Mouse (Mus musculus) forebrain, embryonic 13.5 days (tissue): Measurements from ENCODE around the gene Yipf3. TPM values are rescaled to one million over a fixed set of nuclear protein-coding genes. Genes with fewer than 3 reads are reported as not detected.

Experiments
- ATAC-seq: fragments of 200-750 bp; cut with Nextera tagmentation; 2 replicates; pipeline ENCODE4 v1.8.0; 2017
- H3K27ac ChIP-seq: fragments of 300-500 bp; sonication (generic); 2 replicates; pipeline ENCODE4 v1.5.1; 2015; ENCODE audit warnings: inconsistent platforms, mild to moderate bottlenecking, moderate library complexity
- H3K27me3 ChIP-seq: fragments of 300-500 bp; sonication (generic); 2 replicates; pipeline ENCODE4 v1.6.1; 2015; ENCODE audit warnings: mild to moderate bottlenecking, inconsistent platforms
- H3K36me3 ChIP-seq: fragments of 300-500 bp; sonication (generic); 2 replicates; pipeline ENCODE4 v1.6.1; 2015; ENCODE audit warnings: mild to moderate bottlenecking, inconsistent platforms; ENCODE audit not compliant: poor library complexity, severe bottlenecking
- H3K4me1 ChIP-seq: fragments of 300-500 bp; sonication (generic); 2 replicates; pipeline ENCODE4 v1.6.1; 2015; ENCODE audit warnings: inconsistent platforms
- H3K4me2 ChIP-seq: fragments of 300-500 bp; sonication (generic); 2 replicates; pipeline ENCODE4 v1.6.1; 2015; ENCODE audit warnings: inconsistent platforms, mild to moderate bottlenecking, moderate library complexity
- H3K4me3 ChIP-seq: fragments of 300-500 bp; sonication (generic); 2 replicates; pipeline ENCODE4 v1.5.1; 2015; ENCODE audit warnings: mild to moderate bottlenecking, inconsistent platforms
- H3K9ac ChIP-seq: fragments of 300-500 bp; sonication (generic); 2 replicates; pipeline ENCODE4 v1.6.1; 2015; ENCODE audit warnings: mild to moderate bottlenecking, inconsistent platforms
- H3K9me3 ChIP-seq: fragments of 300-500 bp; sonication (generic); replicated peaks from 2 replicates; pipeline ENCODE4 v1.6.1; 2016; ENCODE audit warnings: inconsistent platforms
- WGBS: fragments of 180-500 bp; shearing (Covaris S2); methylation state at CpG from one replicate; pipeline ENCODE4 v1.1.7; 2015; 5-methylcytosine and 5-hydroxymethylcytosine counted together
- polyA plus RNA-seq: library from polyadenylated mRNA; unstranded; fragments of >200 nt; fragmentation: Nextera tagmentation; extraction: Ambion mirVana; gene quantifications from 2 replicates; pipeline ENCODE4 v1.2.1, GENCODE M21; 2015

The Yipf3 gene
- polyA plus RNA-seq, 1 experiment from 2014 or later, result 80.3 TPM

DNA sequence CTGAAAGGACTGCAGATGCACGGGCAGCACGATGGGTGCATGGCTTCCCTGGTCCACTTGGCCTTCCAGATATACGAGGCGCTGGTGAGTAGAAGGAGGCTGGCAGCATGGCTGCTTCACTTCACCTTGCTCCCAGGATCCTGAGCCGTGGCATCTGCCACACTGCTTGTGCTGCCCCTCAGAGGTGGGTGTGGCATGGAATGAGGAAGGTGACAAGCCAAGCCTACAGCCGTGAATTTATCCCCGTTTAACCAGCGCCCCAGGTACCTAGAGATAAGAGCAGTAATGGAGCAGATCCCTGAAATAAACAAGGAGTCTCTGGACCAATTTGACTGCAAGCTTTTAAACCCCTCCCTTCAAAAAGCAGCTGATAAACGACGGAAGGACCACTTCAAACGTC is 6.4 kb upstream of the Yipf3 start:
- H3K36me3 ChIP-seq, result peaks cover 97% of the 10 kb centered on the region
- no peaks in the 10 kb centered on the region for H3K9me3 ChIP-seq
- H3K9ac ChIP-seq, result no peak overlapping the region
- H3K4me2 ChIP-seq, result no peak overlapping the region
- no peaks in the 10 kb centered on the region for H3K27me3 ChIP-seq
- no peak overlapping the region for H3K27ac ChIP-seq
- H3K4me3 ChIP-seq, result no peak overlapping the region
- 86% methylated on average over 11 of the region's 11 CpGs for WGBS
- ATAC-seq, result no peak
- peaks cover 3% of the 10 kb centered on the region for H3K4me1 ChIP-seq

DNA sequence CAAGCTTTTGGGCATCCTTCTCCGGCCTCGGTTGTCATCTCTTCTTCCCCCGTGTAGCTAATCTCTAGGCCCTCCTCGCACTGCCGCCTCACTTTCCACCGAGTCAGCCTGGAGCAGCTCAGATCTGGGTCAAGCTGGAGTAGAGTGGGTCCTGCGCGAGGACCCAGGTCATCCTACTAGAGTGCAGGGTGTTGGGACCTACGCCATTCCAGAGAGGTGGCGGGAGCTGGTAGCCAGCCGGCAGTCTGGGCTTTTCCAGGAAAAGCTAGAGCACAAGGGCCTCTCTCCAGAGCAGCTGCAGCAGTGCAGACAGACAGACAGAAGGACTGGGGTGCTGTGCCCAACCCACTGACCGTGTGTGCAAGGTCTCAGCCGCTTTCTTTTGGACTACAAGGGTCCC is 5.6 kb upstream of the Yipf3 start:
- H3K36me3 ChIP-seq, result peaks cover 89% of the 10 kb centered on the region
- H3K4me1 ChIP-seq, result peaks cover 11% of the 10 kb centered on the region
- no peaks in the 10 kb centered on the region for H3K27me3 ChIP-seq
- no peak overlapping the region for H3K27ac ChIP-seq
- ATAC-seq, result no peak
- H3K9ac ChIP-seq, result no peak overlapping the region
- H3K4me3 ChIP-seq, result no peak overlapping the region
- no peaks in the 10 kb centered on the region for H3K9me3 ChIP-seq
- H3K4me2 ChIP-seq, result no peak overlapping the region
- 87% methylated on average over 13 of the region's 13 CpGs for WGBS

DNA sequence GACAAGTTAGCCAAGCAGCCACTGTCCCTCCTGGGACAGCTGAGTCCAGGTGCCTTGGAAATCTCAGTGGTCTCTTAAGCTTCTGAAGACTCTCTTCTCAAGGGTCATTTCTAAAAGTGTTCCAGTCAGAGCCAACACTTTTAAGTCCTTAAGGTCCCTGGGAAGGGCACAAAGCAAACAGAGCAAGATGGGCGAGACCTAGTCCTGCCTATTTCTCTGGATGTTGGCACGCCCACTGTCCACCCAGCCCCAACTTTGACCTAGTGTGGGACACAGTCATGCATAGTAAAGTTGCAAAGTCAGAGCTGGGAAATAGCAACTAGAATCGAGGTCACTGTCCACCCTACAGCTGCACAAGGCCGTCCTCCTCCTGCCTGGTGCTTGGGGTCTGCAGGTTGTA is 4.9 kb upstream of the Yipf3 start:
- H3K4me3 ChIP-seq, result no peak overlapping the region
- H3K36me3 ChIP-seq, result peaks cover 83% of the 10 kb centered on the region
- H3K27ac ChIP-seq, result no peak overlapping the region
- H3K4me1 ChIP-seq, result peaks cover 11% of the 10 kb centered on the region
- no peak overlapping the region for H3K4me2 ChIP-seq
- ATAC-seq, result no peak
- H3K9ac ChIP-seq, result no peak overlapping the region
- WGBS, result 93% methylated on average over 4 of the region's 4 CpGs
- H3K27me3 ChIP-seq, result no peaks in the 10 kb centered on the region
- H3K9me3 ChIP-seq, result no peaks in the 10 kb centered on the region

DNA sequence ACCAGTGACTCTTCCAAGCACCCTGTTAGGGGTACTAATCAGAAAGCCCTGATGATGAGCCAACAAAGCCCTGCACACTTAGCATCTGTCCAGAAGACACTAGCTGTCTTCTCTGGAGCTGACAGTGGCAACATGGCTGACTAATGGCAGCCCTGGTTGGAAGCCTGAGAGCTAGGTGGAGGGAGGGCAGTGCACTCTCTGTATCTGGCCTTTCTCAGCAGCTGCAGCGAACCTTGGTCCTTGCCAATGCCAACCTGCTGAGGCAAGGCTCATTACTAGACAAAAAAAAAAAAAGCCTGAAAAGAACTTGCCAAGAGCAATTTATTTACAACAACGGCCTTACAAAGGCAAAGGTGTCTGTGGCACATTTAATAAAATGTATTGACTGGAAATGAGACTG is 4.3 kb upstream of the Yipf3 start:
- no peak overlapping the region for H3K4me2 ChIP-seq
- no peak overlapping the region for H3K4me3 ChIP-seq
- no peak for ATAC-seq
- H3K4me1 ChIP-seq, result peaks cover 13% of the 10 kb centered on the region
- peaks cover 77% of the 10 kb centered on the region for H3K36me3 ChIP-seq
- no peak overlapping the region for H3K27ac ChIP-seq
- no peaks in the 10 kb centered on the region for H3K9me3 ChIP-seq
- H3K9ac ChIP-seq, result no peak overlapping the region; the same call in 1 of the 2 replicates
- no peaks in the 10 kb centered on the region for H3K27me3 ChIP-seq
- WGBS, result 51% methylated on average over 2 of the region's 2 CpGs

DNA sequence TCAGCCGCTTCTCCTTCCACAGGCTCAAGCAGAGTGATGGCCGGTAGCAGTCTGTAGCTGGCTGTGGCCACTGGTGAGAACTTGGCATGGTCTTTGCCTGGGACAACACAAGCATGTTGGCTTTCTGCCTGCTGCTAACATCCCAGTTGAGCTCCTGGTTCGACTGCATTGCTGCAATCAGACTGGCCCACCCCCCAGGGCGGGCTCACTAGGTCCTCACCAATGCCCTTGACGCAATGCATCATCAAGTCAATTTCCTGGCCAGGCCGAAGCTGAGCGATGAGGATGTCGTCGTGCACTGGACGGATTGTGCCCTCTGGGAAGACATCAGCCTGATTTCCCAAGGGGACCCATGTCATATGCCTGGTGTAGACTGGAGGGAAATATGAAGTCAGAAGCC is 3.3 kb upstream of the Yipf3 start:
- H3K4me1 ChIP-seq, result peaks cover 22% of the 10 kb centered on the region
- H3K27me3 ChIP-seq, result no peaks in the 10 kb centered on the region
- no peak overlapping the region for H3K27ac ChIP-seq
- H3K9me3 ChIP-seq, result no peaks in the 10 kb centered on the region
- H3K4me2 ChIP-seq, result no peak overlapping the region
- H3K4me3 ChIP-seq, result no peak overlapping the region
- 84% methylated on average over 10 of the region's 10 CpGs for WGBS
- ATAC-seq, result no peak
- peaks cover 73% of the 10 kb centered on the region for H3K36me3 ChIP-seq
- H3K9ac ChIP-seq, result no peak overlapping the region

DNA sequence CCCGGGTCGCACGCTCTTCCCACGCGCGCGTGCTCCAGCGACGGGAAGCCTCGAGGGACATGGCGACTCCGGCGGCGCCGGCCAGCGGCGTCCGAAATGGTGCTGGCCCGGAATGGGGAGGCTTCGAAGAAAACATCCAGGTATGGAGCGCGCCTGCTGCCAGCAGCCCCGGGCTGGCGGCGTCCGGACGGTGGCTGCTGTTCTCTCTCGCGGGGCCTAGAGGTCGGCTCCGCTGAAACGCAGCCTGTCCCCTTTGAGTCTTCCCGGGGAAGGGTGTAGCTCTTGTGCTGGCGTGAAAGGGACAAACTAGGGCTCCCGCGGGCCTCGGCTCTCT is 276 bp downstream of the Yipf3 start:
- H3K9me3 ChIP-seq, result no peaks in the 10 kb centered on the region
- peaks cover 68% of the 10 kb centered on the region for H3K36me3 ChIP-seq
- H3K4me2 ChIP-seq, result peak overlapping the region; percentile 94
- peak; percentile 44 for ATAC-seq
- peaks cover 24% of the 10 kb centered on the region for H3K4me1 ChIP-seq
- H3K9ac ChIP-seq, result peak overlapping the region; percentile 97
- peak overlapping the region; percentile 79 for H3K4me3 ChIP-seq
- under 1% methylated on average over 33 of the region's 37 CpGs for WGBS
- H3K27ac ChIP-seq, result peak overlapping the region; percentile 75
- H3K27me3 ChIP-seq, result no peaks in the 10 kb centered on the region

DNA sequence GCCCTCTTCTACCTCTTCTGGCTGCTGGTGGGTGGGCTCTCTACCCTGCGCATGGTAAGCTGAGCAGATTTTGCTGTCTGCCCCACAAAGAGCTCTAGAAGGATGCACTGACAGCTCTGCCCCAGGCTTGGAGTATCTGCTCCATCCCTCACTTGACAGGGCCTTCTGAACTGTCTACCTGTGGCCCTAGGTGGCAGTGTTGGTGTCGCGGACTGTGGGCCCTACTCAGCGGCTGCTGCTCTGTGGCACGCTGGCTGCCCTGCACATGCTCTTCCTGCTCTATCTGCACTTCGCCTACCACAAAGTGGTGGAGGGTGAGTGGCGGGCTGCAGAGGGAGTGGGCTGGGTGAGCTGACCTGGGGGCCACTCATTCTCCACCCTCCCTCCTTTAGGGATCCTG is 3.3 kb downstream of the Yipf3 start:
- no peak overlapping the region for H3K9ac ChIP-seq
- 87% methylated on average over 7 of the region's 7 CpGs for WGBS
- H3K27ac ChIP-seq, result no peak overlapping the region
- H3K4me3 ChIP-seq, result no peak overlapping the region
- no peak overlapping the region for H3K4me2 ChIP-seq
- no peaks in the 10 kb centered on the region for H3K9me3 ChIP-seq
- no peak for ATAC-seq
- H3K36me3 ChIP-seq, result peaks cover 39% of the 10 kb centered on the region
- peaks cover 13% of the 10 kb centered on the region; the same call in 1 of the 2 replicates for H3K27me3 ChIP-seq
- peaks cover 42% of the 10 kb centered on the region for H3K4me1 ChIP-seq

DNA sequence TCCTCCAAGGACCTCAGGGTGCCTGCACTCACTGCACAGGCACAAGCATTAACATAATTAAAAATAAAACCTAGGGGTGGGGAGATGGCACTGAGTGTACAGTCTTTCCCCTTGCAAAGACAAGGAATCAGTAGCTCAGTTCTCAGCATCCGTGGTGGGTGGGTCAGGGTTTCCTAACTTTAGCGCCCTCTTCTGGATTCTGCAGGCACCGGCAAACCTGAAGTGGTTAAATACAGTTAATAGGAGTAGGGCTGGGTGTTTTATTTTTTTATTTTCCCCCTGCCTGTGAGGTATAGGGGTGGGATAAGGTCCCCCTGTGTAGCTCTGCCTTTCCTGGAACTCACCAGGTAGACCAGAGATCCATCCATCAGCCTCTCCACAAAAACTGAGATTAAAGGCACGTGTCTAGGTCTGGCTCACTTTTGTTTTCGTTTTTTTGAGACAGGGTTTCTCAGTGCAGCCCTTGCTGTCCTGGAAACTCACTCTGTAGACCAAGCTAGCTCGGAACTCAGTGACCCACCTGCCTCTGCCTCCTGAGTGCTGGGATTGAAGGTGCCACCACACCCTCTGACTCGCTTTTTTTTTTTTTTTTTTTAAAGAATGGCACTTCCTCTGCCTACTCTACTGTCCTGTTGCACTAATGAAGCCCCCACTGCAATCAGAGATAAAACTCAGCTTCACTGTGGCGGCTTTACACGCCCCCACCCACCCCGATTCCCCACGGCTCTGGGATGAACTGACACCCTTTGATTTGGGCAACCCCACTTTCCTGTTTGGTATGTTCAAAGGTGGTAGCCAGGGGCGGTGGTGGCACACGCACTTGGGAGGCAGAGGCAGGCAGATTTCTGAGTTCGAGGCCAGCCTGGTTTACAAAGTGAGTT is 4.9 kb downstream of the Yipf3 start:
- peak overlapping the region; percentile 88 for H3K4me2 ChIP-seq
- H3K36me3 ChIP-seq, result peaks cover 53% of the 10 kb centered on the region
- H3K9ac ChIP-seq, result peak overlapping the region; percentile 84
- 53% methylated on average over 14 of the region's 14 CpGs for WGBS
- peaks cover 31% of the 10 kb centered on the region for H3K4me1 ChIP-seq
- ATAC-seq, result no peak
- peak overlapping the region; percentile 74 for H3K4me3 ChIP-seq
- no peaks in the 10 kb centered on the region for H3K9me3 ChIP-seq
- peaks cover 13% of the 10 kb centered on the region; the same call in 1 of the 2 replicates for H3K27me3 ChIP-seq
- H3K27ac ChIP-seq, result no peak overlapping the region

DNA sequence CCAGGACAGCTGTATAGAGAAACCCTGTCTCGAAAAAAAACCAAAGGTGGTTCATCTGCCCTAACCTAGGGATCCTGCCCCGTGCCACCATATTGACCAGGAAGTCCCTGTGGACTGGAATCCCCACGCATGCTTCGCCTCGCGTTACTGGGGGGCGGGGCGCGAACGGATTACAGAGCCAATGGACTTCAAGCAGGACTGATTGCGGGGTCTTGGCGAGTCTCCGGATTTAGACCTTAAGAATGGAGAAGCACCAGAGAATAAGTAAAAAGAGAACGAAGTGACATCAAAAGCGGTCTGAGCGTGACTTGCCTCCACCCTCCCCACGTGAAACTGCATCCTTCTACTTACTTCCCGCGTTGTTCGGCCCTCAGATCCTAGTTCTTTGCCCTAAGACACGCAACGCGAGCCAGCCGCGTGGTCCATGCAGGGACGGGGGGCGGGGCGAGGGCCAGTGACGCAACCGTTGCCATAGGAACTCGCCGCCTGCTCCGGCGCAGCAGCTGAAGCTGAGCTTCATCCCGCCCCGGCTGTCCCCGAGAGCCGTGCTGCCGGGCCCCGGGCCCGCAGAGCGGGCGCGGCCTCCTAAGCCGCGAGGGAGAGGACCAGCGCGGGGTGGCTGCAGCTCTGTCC is 5.7 kb downstream of the Yipf3 start, which contains the start of gene Lrrc73:
TSS of gene Lrrc73 (plus strand) at position 80 of the 633 bp plus-strand sequence.
- H3K36me3 ChIP-seq, result peaks cover 61% of the 10 kb centered on the region
- WGBS, result 2% methylated on average over 43 of the region's 48 CpGs

DNA sequence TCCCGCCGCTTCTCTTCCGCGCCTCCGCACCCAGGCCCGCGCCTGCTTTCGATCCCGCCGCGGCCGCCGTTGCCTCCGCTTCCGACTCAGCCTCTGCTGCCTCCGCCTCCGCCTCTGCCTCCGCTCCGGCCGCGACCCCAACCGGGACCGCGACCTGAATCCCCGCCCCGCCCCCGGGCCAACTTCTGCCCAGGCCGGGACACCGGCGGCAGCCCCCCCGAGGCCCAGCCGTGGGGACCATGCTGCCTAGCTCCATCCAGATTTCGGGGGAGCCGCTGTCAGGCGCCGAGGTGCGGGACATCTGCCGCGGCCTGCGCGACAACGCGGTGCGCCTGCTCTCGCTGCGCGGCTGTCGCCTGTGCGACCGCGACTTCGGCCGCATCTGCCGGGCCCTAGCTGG is 6.2 kb downstream of the Yipf3 start:
- under 1% methylated on average over 43 of the region's 54 CpGs for WGBS
- peaks cover 65% of the 10 kb centered on the region for H3K36me3 ChIP-seq

More for the DNA sequence above, 5.7 kb downstream of the Yipf3 start, which contains the start of gene Lrrc73:
- H3K27ac ChIP-seq, result peak within 1 kb of the TSS; percentile 51
- H3K4me3 ChIP-seq, result peak within 1 kb of the TSS; percentile 74
- H3K4me2 ChIP-seq, result peak within 1 kb of the TSS; percentile 88
- H3K9me3 ChIP-seq, result no peaks in the 10 kb centered on the region
- H3K4me1 ChIP-seq, result peaks cover 30% of the 10 kb centered on the region
- peak within 1 kb of the TSS; percentile 84 for H3K9ac ChIP-seq
- ATAC-seq, result peak; percentile 93
- H3K27me3 ChIP-seq, result peaks cover 13% of the 10 kb centered on the region; the same call in 1 of the 2 replicates

DNA sequence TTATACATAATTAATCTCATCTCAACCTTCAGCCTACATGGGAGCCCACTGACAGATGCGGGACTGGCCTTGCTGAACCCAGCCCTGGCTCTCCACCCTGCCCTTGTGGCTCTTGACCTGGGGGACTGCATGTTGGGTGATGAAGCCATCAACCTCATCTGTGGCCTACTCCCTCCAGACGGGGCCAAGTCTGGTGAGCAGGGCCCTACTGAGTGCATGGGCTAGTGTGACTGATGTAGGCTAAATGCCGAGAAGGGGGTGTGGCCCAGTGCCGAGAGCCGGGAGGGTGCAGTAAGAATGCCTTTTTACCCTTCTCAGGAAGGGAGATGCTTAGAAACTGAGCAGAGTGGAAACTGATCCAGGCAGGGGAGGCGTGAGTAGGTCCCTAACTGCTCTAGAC is 7.3 kb downstream of the Yipf3 start:
- Histone ChIP-seq H3K27ac (no peak overlapping the region), H3K4me1 (peaks cover 20% of the 10 kb centered on the region), H3K4me2 (peak overlapping the region; percentile 88), H3K9ac (peak overlapping the region; percentile 84; the same call in 1 of the 2 replicates), H3K36me3 (peaks cover 65% of the 10 kb centered on the region), H3K9me3 (no peaks in the 10 kb centered on the region), H3K27me3 (peaks cover 13% of the 10 kb centered on the region; the same call in 1 of the 2 replicates), H3K4me3 (peak overlapping the region; percentile 74)
- no peak for ATAC-seq
- 38% methylated on average over 6 of the region's 6 CpGs for WGBS

More for the DNA sequence above, 6.2 kb downstream of the Yipf3 start:
- Histone ChIP-seq H3K27me3 (peaks cover 13% of the 10 kb centered on the region; the same call in 1 of the 2 replicates), H3K4me2 (peak overlapping the region; percentile 88), H3K4me1 (peaks cover 24% of the 10 kb centered on the region), H3K9me3 (no peaks in the 10 kb centered on the region), H3K4me3 (peak overlapping the region; percentile 74), H3K27ac (peak overlapping the region; percentile 44; the same call in 1 of the 2 replicates), H3K9ac (peak overlapping the region; percentile 84)
- peak; percentile 54 for ATAC-seq
